Mouse (Mus musculus) liver, embryonic 14.5 days (tissue): ENCODE measurements around the gene Iqsec1.
"Not testable (repeated sequence)": the region's sequence is repeated elsewhere in the genome, so short reads cannot be mapped to it uniquely, and the experiment has no call there.

Experiments used
- CTCF ChIP-seq: IDR thresholded peaks from 2 replicates; pipeline ENCODE4 v1.5.1; 2016; ENCODE audit warnings: antibody characterized with exemption, low read depth, control low read depth
- EP300 ChIP-seq: IDR thresholded peaks from 2 replicates; pipeline ENCODE4 v1.6.1; 2016; ENCODE audit warnings: antibody characterized with exemption, low read depth

DNA sequence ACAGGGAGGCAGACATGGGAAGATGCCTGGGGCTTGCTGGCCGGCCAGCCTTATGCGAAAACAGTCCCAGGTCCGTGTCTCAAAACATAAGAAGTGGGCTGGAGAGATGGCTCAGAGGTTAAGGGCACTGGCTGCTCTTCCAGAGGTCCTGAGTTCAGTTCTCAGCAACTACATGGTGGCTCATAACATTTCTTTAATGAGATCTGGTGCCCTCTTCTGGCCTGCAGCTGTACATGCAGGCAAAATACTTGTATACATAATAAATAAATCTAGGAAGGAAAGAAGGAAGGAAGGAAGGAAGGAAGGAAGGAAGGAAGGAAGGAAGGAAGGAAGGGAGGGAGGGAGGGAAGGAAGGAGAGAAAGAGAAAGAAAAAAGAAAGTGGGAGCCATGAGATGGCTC is 356.0 kb downstream of the Iqsec1 start:
- TF ChIP-seq CTCF: peak; percentile 69
- not testable (repeated sequence) for TF ChIP-seq EP300
